In genomic region chr11:119024260-119024659, GRCm38 (mm10) we compare ENCODE assay signal across 7 mouse cellular contexts. TPM values are rescaled to one million over a fixed set of nuclear protein-coding genes. Genes with fewer than 3 reads are reported as not detected.
DNase-seq lines count a peak whose midpoint lies in the region; ATAC-seq and TF ChIP-seq lines count a peak whose summit lies in the region.

No protein-coding gene starts in this region.

- H3K27ac ChIP-seq in thymus, adult 2 months (ENCODE audit: control insufficient read depth, insufficient read depth, low read length): no peak overlapping the region
- no peak overlapping the region for H3K27ac ChIP-seq in forebrain, postnatal 0 days (ENCODE audit: low read depth, low read length)
- no peak overlapping the region for H3K27ac ChIP-seq in liver, embryonic 13.5 days

- H3K27me3 ChIP-seq in thymus, adult 2 months (ENCODE audit: control insufficient read depth, insufficient read depth, low read length): no peaks in the 10 kb centered on the region; the same call in 1 of the 2 replicates
- H3K27me3 ChIP-seq in forebrain, postnatal 0 days (ENCODE audit: insufficient read depth, low read length): peaks cover 4% of the 10 kb centered on the region; the same call in 1 of the 2 replicates
- H3K27me3 ChIP-seq in liver, embryonic 13.5 days: peaks cover 61% of the 10 kb centered on the region

- H3K9me3 ChIP-seq in forebrain, postnatal 0 days (ENCODE audit: low read length): no peaks in the 10 kb centered on the region
- no peaks in the 10 kb centered on the region for H3K9me3 ChIP-seq in liver, embryonic 13.5 days (replicated peaks)

- TF ChIP-seq POLR2A in thymus, adult 2 months (IDR thresholded peaks at IDR 0.05; ENCODE audit: control insufficient read depth, extremely low read depth, insufficient read depth, low read length, poor library complexity): no peak

- no peak for TF ChIP-seq CTCF in thymus, adult 2 months (IDR thresholded peaks at IDR 0.05; ENCODE audit: borderline replicate concordance, control insufficient read depth, extremely low read depth, insufficient read depth, low read length, poor library complexity)
- no peak for TF ChIP-seq CTCF in forebrain, postnatal 0 days (IDR thresholded peaks at IDR 0.05; ENCODE audit: low read depth)

- DNase-seq in thymus, adult 2 months: no peak
- no peak for DNase-seq in thymus, adult 18-20 months
- no peak for DNase-seq in forebrain, postnatal 0 days
- no peak for DNase-seq in liver, embryonic 13.5 days
- no peak for DNase-seq in adipocyte (ENCODE audit: low spot score)
- DNase-seq in spleen, adult 18-20 months: no peak
- DNase-seq in testis, postnatal 14 days (ENCODE audit: low spot score): no peak

- H3K4me1 ChIP-seq in thymus, adult 2 months (replicated peaks; ENCODE audit: control insufficient read depth, insufficient read depth, low read length): peaks cover 19% of the 10 kb centered on the region
- H3K4me1 ChIP-seq in forebrain, postnatal 0 days (ENCODE audit: insufficient read depth): peaks cover 29% of the 10 kb centered on the region
- peaks cover 32% of the 10 kb centered on the region for H3K4me1 ChIP-seq in liver, embryonic 13.5 days (replicated peaks)

- H3K4me3 ChIP-seq in thymus, adult 2 months (ENCODE audit: control insufficient read depth, insufficient read depth, low read length): peak overlapping the region; percentile 95
- peak overlapping the region; percentile 91 for H3K4me3 ChIP-seq in forebrain, postnatal 0 days (ENCODE audit: low read depth, low read length)
- peak overlapping the region; percentile 69 for H3K4me3 ChIP-seq in liver, embryonic 13.5 days (replicated peaks)

- H3K9ac ChIP-seq in forebrain, postnatal 0 days: peak overlapping the region; percentile 84; the same call in 1 of the 2 replicates
- H3K9ac ChIP-seq in liver, embryonic 13.5 days: peak overlapping the region; percentile 70; the same call in 1 of the 2 replicates

- H3K4me2 ChIP-seq in forebrain, postnatal 0 days (ENCODE audit: low read depth): peak overlapping the region; percentile 77
- peak overlapping the region; percentile 79 for H3K4me2 ChIP-seq in liver, embryonic 13.5 days

- peaks cover 13% of the 10 kb centered on the region for H3K36me3 ChIP-seq in thymus, adult 2 months (ENCODE audit: control insufficient read depth, insufficient read depth, low read length)
- H3K36me3 ChIP-seq in forebrain, postnatal 0 days (ENCODE audit: insufficient read depth): peaks cover 31% of the 10 kb centered on the region
- peaks cover 28% of the 10 kb centered on the region for H3K36me3 ChIP-seq in liver, embryonic 13.5 days

- ATAC-seq in forebrain, postnatal 0 days: no peak
- ATAC-seq in liver, embryonic 13.5 days (ENCODE audit: low read depth): no peak

- WGBS in thymus, adult 2 months: 16% methylated on average over 7 of the region's 7 CpGs
- WGBS in forebrain, postnatal 0 days: 5% methylated on average over 7 of the region's 7 CpGs
- WGBS in liver, embryonic 13.5 days (ENCODE audit: insufficient replicate concordance): 15% methylated on average over 7 of the region's 7 CpGs

RNA-seq across cellular contexts. Expression of gene Cbx2, which starts 1.5 kb away (rescaled TPM):
- polyA plus RNA-seq in thymus, adult 2 months (2012; rRNA removed): 20.6 and 22.5 TPM in 2 replicates
- total RNA-seq in forebrain, postnatal 0 days (2014; rRNA removed): 9.2 and 15.2 TPM in 2 replicates
- 6.4 TPM in 2 replicates for polyA plus RNA-seq in forebrain, postnatal 0 days (2015; fragmentation: Nextera tagmentation; extraction: Ambion mirVana)
- polyA plus RNA-seq in liver, embryonic 13.5 days (2015; fragmentation: Nextera tagmentation; extraction: Ambion mirVana): 3.8 and 4.1 TPM in 2 replicates

RNA-seq across cellular contexts. Expression of gene Cbx8, which starts 16.5 kb away (rescaled TPM):
- polyA plus RNA-seq in thymus, adult 2 months (2012; rRNA removed): 8.1 and 8.2 TPM in 2 replicates
- total RNA-seq in forebrain, postnatal 0 days (2014; rRNA removed): 14.2 and 21.9 TPM in 2 replicates
- 5.3 and 8.5 TPM in 2 replicates for polyA plus RNA-seq in forebrain, postnatal 0 days (2015; fragmentation: Nextera tagmentation; extraction: Ambion mirVana)
- 2.4 and 2.8 TPM in 2 replicates for polyA plus RNA-seq in liver, embryonic 13.5 days (2015; fragmentation: Nextera tagmentation; extraction: Ambion mirVana)

RNA-seq across cellular contexts. Expression of gene Enpp7, which starts 36.3 kb away (rescaled TPM):
- 0.11 and 0.17 TPM in 2 replicates for polyA plus RNA-seq in thymus, adult 2 months (2012; rRNA removed)
- not detected in 2 replicates for total RNA-seq in forebrain, postnatal 0 days (2014; rRNA removed)
- polyA plus RNA-seq in forebrain, postnatal 0 days (2015; fragmentation: Nextera tagmentation; extraction: Ambion mirVana): not detected in 2 replicates
- polyA plus RNA-seq in liver, embryonic 13.5 days (2015; fragmentation: Nextera tagmentation; extraction: Ambion mirVana): not detected in 2 replicates
